Mouse (Mus musculus) liver, embryonic 14 days (tissue): ENCODE measurements around the gene Clec4a2. TPM values are rescaled to one million over a fixed set of nuclear protein-coding genes. Genes with fewer than 3 reads are reported as not detected.

ENCODE experiments used
- polyA plus RNA-seq: library from polyadenylated mRNA; depleted of rRNA; stranded (reverse); fragments of >200 nt; gene quantifications from 2 replicates; pipeline ENCODE4 v1.2.3, GENCODE M21; 2012; rRNA removed

Gene Clec4a2
- 2.6 and 4.5 TPM in 2 replicates for polyA plus RNA-seq

GRCm38 (mm10) chr6:123106128-123106527 lies at the start of gene Clec4a2:
Gene Clec4a2 (plus strand): TSS chr6:123106428.

GRCm38 (mm10) chr6:123172593-123172992 lies 66.4 kb downstream of the Clec4a2 start, which contains the start of gene Clec4b2:
Gene Clec4b2 (plus strand): TSS chr6:123172893.

Other genes starting within 250 kb of the Clec4a2 start
- gene Necap1, start 232.0 kb upstream of the Clec4a2 start, polyA plus RNA-seq = 12.9 and 16.1 TPM in 2 replicates
- 1.8 and 3.7 TPM in 2 replicates for gene Clec4a1, start 184.6 kb upstream of the Clec4a2 start, polyA plus RNA-seq
- 0.79 and 1.5 TPM in 2 replicates for gene Clec4a3, start 153.9 kb upstream of the Clec4a2 start, polyA plus RNA-seq
- not detected in 2 replicates for gene Clec4a4, start 116.1 kb upstream of the Clec4a2 start, polyA plus RNA-seq
- 0.07 TPM in 1 of 2 replicates, not detected in the other for gene Clec4b1, start 56.5 kb upstream of the Clec4a2 start, polyA plus RNA-seq
- 0.09 and 0.12 TPM in 2 replicates for gene Clec4b2, start 66.5 kb downstream of the Clec4a2 start, polyA plus RNA-seq
- 5.4 and 7.8 TPM in 2 replicates for gene Clec4n, start 123.4 kb downstream of the Clec4a2 start, polyA plus RNA-seq
- 0.44 and 0.51 TPM in 2 replicates for gene Clec4d, start 155.7 kb downstream of the Clec4a2 start, polyA plus RNA-seq
- 0.48 TPM in 2 replicates for gene Clec4e, start 183.4 kb downstream of the Clec4a2 start, polyA plus RNA-seq
- not detected in 2 replicates for gene Vmn2r19, start 201.9 kb downstream of the Clec4a2 start, polyA plus RNA-seq